In genomic region chr11:97825295-97825694, GRCm38 (mm10) we compare ENCODE assay signal across 11 mouse cellular contexts. TPM values are rescaled to one million over a fixed set of nuclear protein-coding genes. Genes with fewer than 3 reads are reported as not detected.
A peak's percentile ranks its signal among the peaks of the same experiment; 100 is the strongest.
DNase-seq lines count a peak whose midpoint lies in the region; ATAC-seq and TF ChIP-seq lines count a peak whose summit lies in the region.
"Had no signal": no experiment of that assay in that cellular context is flagged by ENCODE, and none has a peak within 500 bp of the region (broad histone marks: within the 10 kb centered on the region; RNA-seq: fewer than 3 reads in every experiment).

No protein-coding gene starts in this region.

- peaks cover 78% of the 10 kb centered on the region for H3K36me3 ChIP-seq in embryonic facial prominence, embryonic 14.5 days (ENCODE audit: control insufficient read depth, insufficient read depth, low read length)
- H3K36me3 ChIP-seq in embryonic facial prominence, embryonic 10.5 days (replicated peaks): peaks cover 92% of the 10 kb centered on the region
- H3K36me3 ChIP-seq in lung, embryonic 16.5 days (ENCODE audit: control insufficient read depth, insufficient read depth, low read length): peaks cover 24% of the 10 kb centered on the region
- H3K36me3 ChIP-seq in macrophage (ENCODE audit: inconsistent target): peaks cover 9% of the 10 kb centered on the region; the same call in 1 of the 2 replicates
- H3K36me3 ChIP-seq in thymus, adult 2 months (ENCODE audit: control insufficient read depth, insufficient read depth, low read length): no peaks in the 10 kb centered on the region; the same call in 1 of the 2 replicates

- peak overlapping the region; percentile 27; the same call in 1 of the 2 replicates for H3K9ac ChIP-seq in embryonic facial prominence, embryonic 14.5 days (ENCODE audit: low read depth, low read length)
- H3K9ac ChIP-seq in lung, embryonic 16.5 days (ENCODE audit: low read length): no peak overlapping the region

- no peaks in the 10 kb centered on the region for H3K4me1 ChIP-seq in embryonic facial prominence, embryonic 14.5 days (ENCODE audit: control insufficient read depth, insufficient read depth, low read length)
- H3K4me1 ChIP-seq in embryonic facial prominence, embryonic 10.5 days: peaks cover 25% of the 10 kb centered on the region
- no peaks in the 10 kb centered on the region for H3K4me1 ChIP-seq in lung, embryonic 16.5 days (replicated peaks; ENCODE audit: control insufficient read depth, insufficient read depth, low read length)
- H3K4me1 ChIP-seq in thymus, adult 2 months (replicated peaks; ENCODE audit: control insufficient read depth, insufficient read depth, low read length): peaks cover 50% of the 10 kb centered on the region

- peak; percentile 84 for TF ChIP-seq POLR2A in thymus, adult 2 months (IDR thresholded peaks at IDR 0.05; ENCODE audit: control insufficient read depth, extremely low read depth, insufficient read depth, low read length, poor library complexity)

- H3K27ac ChIP-seq in embryonic facial prominence, embryonic 14.5 days (replicated peaks; ENCODE audit: low read depth, low read length): no peak overlapping the region
- H3K27ac ChIP-seq in embryonic facial prominence, embryonic 10.5 days (replicated peaks): no peak overlapping the region; the same call in 1 of the 2 replicates
- peak overlapping the region; percentile 28; the same call in 1 of the 2 replicates for H3K27ac ChIP-seq in lung, embryonic 16.5 days (ENCODE audit: low read length)
- H3K27ac ChIP-seq in macrophage: peak overlapping the region; percentile 100
- H3K27ac ChIP-seq in thymus, adult 2 months (ENCODE audit: control insufficient read depth, insufficient read depth, low read length): peak overlapping the region; percentile 98

- WGBS in embryonic facial prominence, embryonic 14.5 days: 82% methylated on average over 10 of the region's 10 CpGs
- WGBS in embryonic facial prominence, embryonic 10.5 days: 89% methylated on average over 10 of the region's 10 CpGs
- WGBS in lung, embryonic 16.5 days: 83% methylated on average over 10 of the region's 10 CpGs
- WGBS in macrophage (ENCODE audit: missing documents): 13% methylated on average over 10 of the region's 10 CpGs
- 11% methylated on average over 10 of the region's 10 CpGs for WGBS in thymus, adult 2 months

- H3K27me3 ChIP-seq in embryonic facial prominence, embryonic 14.5 days (replicated peaks; ENCODE audit: control insufficient read depth, insufficient read depth, low read length): no peaks in the 10 kb centered on the region
- H3K27me3 ChIP-seq in embryonic facial prominence, embryonic 10.5 days (replicated peaks; ENCODE audit: low read depth, poor library complexity, severe bottlenecking): no peaks in the 10 kb centered on the region
- no peaks in the 10 kb centered on the region for H3K27me3 ChIP-seq in lung, embryonic 16.5 days (ENCODE audit: control insufficient read depth, insufficient read depth, low read depth, low read length)
- H3K27me3 ChIP-seq in thymus, adult 2 months (ENCODE audit: control insufficient read depth, insufficient read depth, low read length): no peaks in the 10 kb centered on the region

- ATAC-seq in embryonic facial prominence, embryonic 14.5 days (ENCODE audit: low read depth): no peak
- no peak for ATAC-seq in lung, embryonic 16.5 days (ENCODE audit: low read depth)

- no peak for DNase-seq in embryonic facial prominence, embryonic 14.5 days (ENCODE audit: low spot score)
- DNase-seq in embryonic facial prominence, embryonic 10.5 days (ENCODE audit: low spot score): no peak
- DNase-seq in lung, postnatal 14 days: no peak
- DNase-seq in thymus, adult 2 months: peak; percentile 84
- no peak for DNase-seq in ovary, postnatal 10 days (ENCODE audit: low spot score)
- no peak for DNase-seq in retina, postnatal 1 day
- DNase-seq: gastrocnemius, postnatal 10 days; kidney, adult 18-20 months had no signal

- peaks cover 84% of the 10 kb centered on the region for H3K79me2 ChIP-seq in macrophage (ENCODE audit: inconsistent target)

- 0 out of 2 replicates have a peak, but pooled peaks have one; percentile 42 for TF ChIP-seq CTCF in thymus, adult 2 months (IDR thresholded peaks at IDR 0.05; ENCODE audit: borderline replicate concordance, control insufficient read depth, extremely low read depth, insufficient read depth, low read length, poor library complexity)

- H3K9me3 ChIP-seq in embryonic facial prominence, embryonic 14.5 days (ENCODE audit: control insufficient read depth, low read length): no peaks in the 10 kb centered on the region
- no peaks in the 10 kb centered on the region for H3K9me3 ChIP-seq in embryonic facial prominence, embryonic 10.5 days
- no peaks in the 10 kb centered on the region for H3K9me3 ChIP-seq in lung, embryonic 16.5 days (ENCODE audit: control insufficient read depth, low read length)

- H3K4me2 ChIP-seq in embryonic facial prominence, embryonic 14.5 days (ENCODE audit: low read depth, low read length): no peak overlapping the region
- H3K4me2 ChIP-seq in lung, embryonic 16.5 days (ENCODE audit: low read depth, low read length): no peak overlapping the region
- H3K4me2 ChIP-seq: midbrain, embryonic 11.5 days had no signal

- no peak overlapping the region for H3K4me3 ChIP-seq in embryonic facial prominence, embryonic 14.5 days (ENCODE audit: low read depth, low read length)
- H3K4me3 ChIP-seq in embryonic facial prominence, embryonic 10.5 days: no peak overlapping the region
- no peak overlapping the region for H3K4me3 ChIP-seq in lung, embryonic 16.5 days (ENCODE audit: low read length)
- H3K4me3 ChIP-seq in macrophage (ENCODE audit: inconsistent target): no peak overlapping the region
- peak overlapping the region; percentile 52 for H3K4me3 ChIP-seq in thymus, adult 2 months (ENCODE audit: control insufficient read depth, insufficient read depth, low read length)

RNA-seq across cellular contexts. Expression of gene B230217C12Rik, which starts 15.3 kb away (rescaled TPM):
- polyA plus RNA-seq in embryonic facial prominence, embryonic 14.5 days (2014; fragmentation: Nextera tagmentation; extraction: Ambion mirVana): 7.0 and 7.5 TPM in 2 replicates
- polyA plus RNA-seq in embryonic facial prominence, embryonic 10.5 days (2016; fragmentation: Nextera tagmentation; extraction: Ambion mirVana): 14.0 and 16.0 TPM in 2 replicates
- polyA plus RNA-seq in lung, embryonic 16.5 days (2015; fragmentation: Nextera tagmentation; extraction: Ambion mirVana): 3.1 and 3.4 TPM in 2 replicates
- total RNA-seq in macrophage (2018; cell fraction: chromatin; rRNA removed): 1 to 10 TPM in 5 of 26 experiments, under 1 TPM in 9, not detected in 12; 0.37 to 2.5 (median 0.74) TPM
- total RNA-seq in macrophage (2018; cell fraction: cytosol; rRNA removed): 1 to 10 TPM in 7 of 26 experiments, under 1 TPM in 19; 0.44 to 1.3 (median 0.86) TPM
- total RNA-seq in macrophage (2018; cell fraction: nucleus; rRNA removed): 1 to 10 TPM in 6 of 26 experiments, under 1 TPM in 13, not detected in 7; 0.23 to 3.6 (median 0.78) TPM
- 0.68 to 1.1 TPM (median 0.72 TPM) in 3 replicates for polyA plus RNA-seq in macrophage (2018)
- 4.7 and 6.2 TPM in 2 replicates for polyA plus RNA-seq in thymus, adult 2 months (2012; rRNA removed)

RNA-seq across cellular contexts. Expression of gene Lasp1, which starts 26.5 kb away (rescaled TPM):
- polyA plus RNA-seq in embryonic facial prominence, embryonic 14.5 days (2014; fragmentation: Nextera tagmentation; extraction: Ambion mirVana): 88.6 and 96.3 TPM in 2 replicates
- polyA plus RNA-seq in embryonic facial prominence, embryonic 10.5 days (2016; fragmentation: Nextera tagmentation; extraction: Ambion mirVana): 90.5 and 98.7 TPM in 2 replicates
- 163 and 167 TPM in 2 replicates for polyA plus RNA-seq in lung, embryonic 16.5 days (2015; fragmentation: Nextera tagmentation; extraction: Ambion mirVana)
- 100 to 1,000 TPM in 24 of 26 experiments, 10 to 100 TPM in 2; 72.2 to 414 (median 208) TPM for total RNA-seq in macrophage (2018; cell fraction: chromatin; rRNA removed)
- total RNA-seq in macrophage (2018; cell fraction: cytosol; rRNA removed): 100 to 1,000 TPM; 171 to 234 (median 210) TPM
- 100 to 1,000 TPM in 25 of 26 experiments, 10 to 100 TPM in 1; 82.4 to 238 (median 191) TPM for total RNA-seq in macrophage (2018; cell fraction: nucleus; rRNA removed)
- polyA plus RNA-seq in macrophage (2018): 151 to 499 TPM (median 254 TPM) in 3 replicates
- polyA plus RNA-seq in thymus, adult 2 months (2012; rRNA removed): 167 and 178 TPM in 2 replicates

RNA-seq across cellular contexts. Expression of gene Rpl23, which starts 43.1 kb away (rescaled TPM):
- polyA plus RNA-seq in embryonic facial prominence, embryonic 14.5 days (2014; fragmentation: Nextera tagmentation; extraction: Ambion mirVana): 712 and 810 TPM in 2 replicates
- polyA plus RNA-seq in embryonic facial prominence, embryonic 10.5 days (2016; fragmentation: Nextera tagmentation; extraction: Ambion mirVana): 481 and 487 TPM in 2 replicates
- 495 and 578 TPM in 2 replicates for polyA plus RNA-seq in lung, embryonic 16.5 days (2015; fragmentation: Nextera tagmentation; extraction: Ambion mirVana)
- 100 to 1,000 TPM; 108 to 477 (median 140) TPM for total RNA-seq in macrophage (2018; cell fraction: chromatin; rRNA removed)
- total RNA-seq in macrophage (2018; cell fraction: cytosol; rRNA removed): 1,000 to 10,000 TPM in 6 of 26 experiments, 100 to 1,000 TPM in 20; 449 to 1,138 (median 724) TPM
- total RNA-seq in macrophage (2018; cell fraction: nucleus; rRNA removed): 100 to 1,000 TPM; 131 to 371 (median 177) TPM
- 992 to 1,238 TPM (median 1,231 TPM) in 3 replicates for polyA plus RNA-seq in macrophage (2018)
- 140 and 154 TPM in 2 replicates for polyA plus RNA-seq in thymus, adult 2 months (2012; rRNA removed)

RNA-seq across cellular contexts. Expression of gene 1700001P01Rik, which starts 49.6 kb away (rescaled TPM):
- polyA plus RNA-seq in embryonic facial prominence, embryonic 14.5 days (2014; fragmentation: Nextera tagmentation; extraction: Ambion mirVana): not detected in 2 replicates
- polyA plus RNA-seq in embryonic facial prominence, embryonic 10.5 days (2016; fragmentation: Nextera tagmentation; extraction: Ambion mirVana): 0.85 and 1.1 TPM in 2 replicates
- 0.35 TPM in 1 of 2 replicates, not detected in the other for polyA plus RNA-seq in lung, embryonic 16.5 days (2015; fragmentation: Nextera tagmentation; extraction: Ambion mirVana)
- total RNA-seq in macrophage (2018; cell fraction: chromatin; rRNA removed): 1 to 10 TPM in 8 of 26 experiments, not detected in 18; 1.5 to 2.2 (median 2.0) TPM
- not detected for total RNA-seq in macrophage (2018; cell fraction: cytosol; rRNA removed)
- total RNA-seq in macrophage (2018; cell fraction: nucleus; rRNA removed): 1 to 10 TPM in 3 of 26 experiments, not detected in 23; 1.2 to 1.8 (median 1.4) TPM
- polyA plus RNA-seq in macrophage (2018): not detected in 3 replicates
- polyA plus RNA-seq in thymus, adult 2 months (2012; rRNA removed): 0.38 and 0.50 TPM in 2 replicates
- total RNA-seq: gastrocnemius, postnatal 10 days had no signal

RNA-seq across cellular contexts. Expression of gene Fbxo47, which starts 58.7 kb away (rescaled TPM):
- 0.43 and 0.97 TPM in 2 replicates for polyA plus RNA-seq in embryonic facial prominence, embryonic 14.5 days (2014; fragmentation: Nextera tagmentation; extraction: Ambion mirVana)
- polyA plus RNA-seq in embryonic facial prominence, embryonic 10.5 days (2016; fragmentation: Nextera tagmentation; extraction: Ambion mirVana): 0.42 and 0.67 TPM in 2 replicates
- 0.36 and 0.65 TPM in 2 replicates for polyA plus RNA-seq in lung, embryonic 16.5 days (2015; fragmentation: Nextera tagmentation; extraction: Ambion mirVana)
- 1 to 10 TPM in 1 of 26 experiments, under 1 TPM in 9, not detected in 16; 0.33 to 1.4 (median 0.46) TPM for total RNA-seq in macrophage (2018; cell fraction: chromatin; rRNA removed)
- total RNA-seq in macrophage (2018; cell fraction: cytosol; rRNA removed): under 1 TPM; 0.38 to 0.92 (median 0.59) TPM
- 1 to 10 TPM in 2 of 26 experiments, under 1 TPM in 14, not detected in 10; 0.18 to 1.9 (median 0.54) TPM for total RNA-seq in macrophage (2018; cell fraction: nucleus; rRNA removed)
- 0.14 to 0.69 TPM (median 0.51 TPM) in 3 replicates for polyA plus RNA-seq in macrophage (2018)
- 0.19 and 0.28 TPM in 2 replicates for polyA plus RNA-seq in thymus, adult 2 months (2012; rRNA removed)

Comparison
In these comparisons a context has a peak if more than half of its experiments do, and no peak if none do; other contexts are left out.
1. H3K27ac ChIP-seq: peak in lung, embryonic 16.5 days (single experiment), macrophage (single experiment) and thymus, adult 2 months (single experiment); none in embryonic facial prominence, embryonic 14.5 days (single experiment) and embryonic facial prominence, embryonic 10.5 days (single experiment).